9 mouse cellular contexts compared by ENCODE assay signal in the genomic region with DNA sequence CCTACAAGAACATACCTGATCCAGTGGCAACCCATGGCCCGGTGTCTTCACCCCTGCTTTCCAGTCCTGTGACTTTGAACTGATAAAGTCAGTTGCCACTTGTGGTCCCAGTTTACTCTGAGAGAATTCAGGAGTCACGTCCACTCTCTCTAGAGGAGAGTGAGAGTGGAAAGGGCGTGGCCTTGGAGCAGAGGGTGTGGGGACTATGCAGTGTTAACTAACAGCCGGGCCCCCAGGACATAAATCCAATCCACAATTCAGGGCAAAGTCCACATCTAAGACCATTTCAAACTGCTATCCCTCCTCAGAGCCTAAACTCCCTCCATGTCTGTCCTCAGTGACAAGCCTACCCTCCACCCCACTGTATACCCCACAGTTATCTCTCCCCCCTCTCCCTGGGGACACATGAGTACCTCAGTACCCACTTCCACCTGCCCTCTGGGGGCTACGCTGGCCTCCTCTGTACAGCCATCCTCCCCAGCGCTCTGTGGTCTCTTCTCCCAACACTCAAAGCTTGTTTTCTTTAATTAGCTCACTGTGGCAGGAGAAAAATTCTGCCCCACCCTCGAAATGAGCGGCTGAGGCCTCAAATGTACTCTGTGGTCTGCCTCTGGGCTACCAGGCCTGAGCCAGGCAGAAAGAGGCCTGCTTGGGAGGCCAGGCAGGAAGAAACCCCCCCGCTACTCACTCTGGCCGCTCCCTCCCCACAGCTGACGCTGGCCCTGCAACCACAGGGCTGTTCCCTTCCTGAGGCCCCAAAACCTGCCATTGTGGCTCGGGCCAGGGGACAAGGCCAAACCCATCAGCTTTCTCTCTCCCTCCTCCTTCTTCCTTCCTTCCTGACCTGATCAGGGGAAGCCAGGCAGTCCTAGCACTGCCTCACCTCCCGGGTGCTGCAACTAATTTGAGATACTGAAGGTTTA. TPM values are rescaled to one million over a fixed set of nuclear protein-coding genes. Genes with fewer than 3 reads are reported as not detected.
DNase-seq lines count a peak whose midpoint lies in the region; ATAC-seq and TF ChIP-seq lines count a peak whose summit lies in the region.
"Had no signal": no experiment of that assay in that cellular context is flagged by ENCODE, and none has a peak within 500 bp of the region (broad histone marks: within the 10 kb centered on the region; RNA-seq: fewer than 3 reads in every experiment).

No protein-coding gene starts in this region.

- H3K9ac ChIP-seq in lung, embryonic 15.5 days: no peak overlapping the region
- no peak overlapping the region for H3K9ac ChIP-seq in embryonic facial prominence, embryonic 15.5 days
- H3K9ac ChIP-seq in hindbrain, postnatal 0 days (replicated peaks; ENCODE audit: low read length): no peak overlapping the region
- H3K9ac ChIP-seq in midbrain, embryonic 16.5 days (ENCODE audit: low read depth, low read length): no peak overlapping the region
- H3K9ac ChIP-seq: neural tube, embryonic 12.5 days had no signal

- ATAC-seq in lung, embryonic 15.5 days (ENCODE audit: borderline replicate concordance, extremely low read depth, low FRiP score, low TSS enrichment): peak; percentile 31; the same call in 1 of the 2 replicates
- peak; percentile 85 for ATAC-seq in embryonic facial prominence, embryonic 15.5 days (ENCODE audit: insufficient number of reproducible peaks, low FRiP score, low TSS enrichment, low read depth)
- ATAC-seq in hindbrain, postnatal 0 days: 0 out of 2 replicates have a peak, but pooled peaks have one; percentile 40
- no peak for ATAC-seq in midbrain, embryonic 16.5 days

- H3K79me2 ChIP-seq in macrophage (ENCODE audit: inconsistent target): no peaks in the 10 kb centered on the region; the same call in 1 of the 2 replicates

- H3K27me3 ChIP-seq in lung, embryonic 15.5 days: no peaks in the 10 kb centered on the region
- H3K27me3 ChIP-seq in embryonic facial prominence, embryonic 15.5 days: no peaks in the 10 kb centered on the region
- H3K27me3 ChIP-seq in hindbrain, postnatal 0 days (ENCODE audit: insufficient read depth, low read length): no peaks in the 10 kb centered on the region
- H3K27me3 ChIP-seq in midbrain, embryonic 16.5 days (ENCODE audit: control insufficient read depth, insufficient read depth, low read depth, low read length): no peaks in the 10 kb centered on the region
- H3K27me3 ChIP-seq: neural tube, embryonic 12.5 days had no signal

- no peak overlapping the region for H3K4me2 ChIP-seq in lung, embryonic 15.5 days
- no peak overlapping the region for H3K4me2 ChIP-seq in embryonic facial prominence, embryonic 15.5 days (replicated peaks)
- no peak overlapping the region for H3K4me2 ChIP-seq in hindbrain, postnatal 0 days (ENCODE audit: low read depth, low read length)
- no peak overlapping the region for H3K4me2 ChIP-seq in midbrain, embryonic 16.5 days (ENCODE audit: low read length)
- H3K4me2 ChIP-seq: neural tube, embryonic 12.5 days had no signal

- no peaks in the 10 kb centered on the region for H3K36me3 ChIP-seq in lung, embryonic 15.5 days
- no peaks in the 10 kb centered on the region; the same call in 1 of the 2 replicates for H3K36me3 ChIP-seq in embryonic facial prominence, embryonic 15.5 days
- H3K36me3 ChIP-seq in hindbrain, postnatal 0 days (ENCODE audit: insufficient read depth, low read length): no peaks in the 10 kb centered on the region
- H3K36me3 ChIP-seq in macrophage (ENCODE audit: inconsistent target): no peaks in the 10 kb centered on the region
- no peaks in the 10 kb centered on the region for H3K36me3 ChIP-seq in midbrain, embryonic 16.5 days (ENCODE audit: control insufficient read depth, insufficient read depth, low read length)
- H3K36me3 ChIP-seq: neural tube, embryonic 12.5 days had no signal

- no peaks in the 10 kb centered on the region for H3K9me3 ChIP-seq in lung, embryonic 15.5 days
- H3K9me3 ChIP-seq in embryonic facial prominence, embryonic 15.5 days (replicated peaks): no peaks in the 10 kb centered on the region
- no peaks in the 10 kb centered on the region for H3K9me3 ChIP-seq in hindbrain, postnatal 0 days (ENCODE audit: low read length)
- H3K9me3 ChIP-seq in midbrain, embryonic 16.5 days (replicated peaks; ENCODE audit: control insufficient read depth, low read length, poor library complexity, severe bottlenecking): no peaks in the 10 kb centered on the region
- H3K9me3 ChIP-seq: neural tube, embryonic 12.5 days had no signal

- no peak overlapping the region for H3K4me3 ChIP-seq in lung, embryonic 15.5 days
- H3K4me3 ChIP-seq in lung, adult 2 months (replicated peaks; ENCODE audit: extremely low read depth, low read depth, low read length): no peak overlapping the region
- H3K4me3 ChIP-seq in embryonic facial prominence, embryonic 15.5 days (replicated peaks): no peak overlapping the region
- no peak overlapping the region for H3K4me3 ChIP-seq in hindbrain, postnatal 0 days (ENCODE audit: low read length)
- no peak overlapping the region for H3K4me3 ChIP-seq in macrophage (ENCODE audit: inconsistent target)
- no peak overlapping the region for H3K4me3 ChIP-seq in midbrain, embryonic 16.5 days (ENCODE audit: low read depth, low read length)
- H3K4me3 ChIP-seq: neural tube, embryonic 12.5 days had no signal

- no peak for DNase-seq in lung, adult 2 months
- no peak for DNase-seq in hindbrain, postnatal 0 days (ENCODE audit: low spot score)
- no peak for DNase-seq in cerebellum, postnatal 14 days
- DNase-seq in cerebellum, postnatal 4 days (ENCODE audit: low spot score in 2 of 2): no peak

- no peak for TF ChIP-seq POLR2A in lung, adult 2 months (IDR thresholded peaks at IDR 0.05; ENCODE audit: borderline replicate concordance, extremely low read depth, low read depth, low read length)

- peaks cover 54% of the 10 kb centered on the region for H3K4me1 ChIP-seq in lung, embryonic 15.5 days
- peaks cover 10% of the 10 kb centered on the region for H3K4me1 ChIP-seq in lung, adult 2 months (ENCODE audit: control insufficient read depth, insufficient read depth, low read length)
- H3K4me1 ChIP-seq in embryonic facial prominence, embryonic 15.5 days: peaks cover 49% of the 10 kb centered on the region
- H3K4me1 ChIP-seq in hindbrain, postnatal 0 days (ENCODE audit: insufficient read depth, low read length): no peaks in the 10 kb centered on the region
- no peaks in the 10 kb centered on the region for H3K4me1 ChIP-seq in midbrain, embryonic 16.5 days (ENCODE audit: control insufficient read depth, insufficient read depth, low read length)

- H3K27ac ChIP-seq in lung, embryonic 15.5 days: peak overlapping the region; percentile 65
- peak overlapping the region; percentile 65 for H3K27ac ChIP-seq in embryonic facial prominence, embryonic 15.5 days (replicated peaks)
- no peak overlapping the region for H3K27ac ChIP-seq in hindbrain, postnatal 0 days
- peak overlapping the region; percentile 41 for H3K27ac ChIP-seq in macrophage
- no peak overlapping the region for H3K27ac ChIP-seq in midbrain, embryonic 16.5 days (ENCODE audit: low read length)
- H3K27ac ChIP-seq: neural tube, embryonic 12.5 days had no signal

- WGBS in lung, embryonic 15.5 days: 34% methylated on average over 13 of the region's 13 CpGs
- WGBS in lung, adult 2 months: 44% methylated on average over 13 of the region's 13 CpGs
- WGBS in embryonic facial prominence, embryonic 15.5 days: 36% methylated on average over 13 of the region's 13 CpGs
- 68% methylated on average over 13 of the region's 13 CpGs for WGBS in hindbrain, postnatal 0 days
- WGBS in macrophage (ENCODE audit: missing documents): 37% methylated on average over 13 of the region's 13 CpGs
- WGBS in midbrain, embryonic 16.5 days: 73% methylated on average over 13 of the region's 13 CpGs

- TF ChIP-seq CTCF in lung, adult 2 months (IDR thresholded peaks at IDR 0.05; ENCODE audit: insufficient read depth, low read length): no peak
- no peak for TF ChIP-seq CTCF in hindbrain, postnatal 0 days (IDR thresholded peaks at IDR 0.05; ENCODE audit: low read depth)

RNA-seq across cellular contexts. Expression of gene Smad3, which starts 31.4 kb away (rescaled TPM):
- polyA plus RNA-seq in lung, embryonic 15.5 days (2015; fragmentation: Nextera tagmentation; extraction: Ambion mirVana): 20.2 and 20.7 TPM in 2 replicates
- polyA plus RNA-seq in lung, adult 2 months (2012; rRNA removed): 34.6 and 41.0 TPM in 2 replicates
- polyA plus RNA-seq in embryonic facial prominence, embryonic 15.5 days (2015; fragmentation: Nextera tagmentation; extraction: Ambion mirVana): 23.5 and 25.4 TPM in 2 replicates
- total RNA-seq in hindbrain, postnatal 0 days (2014; rRNA removed): 26.5 and 34.0 TPM in 2 replicates
- polyA plus RNA-seq in hindbrain, postnatal 0 days (2015; fragmentation: Nextera tagmentation; extraction: Ambion mirVana): 7.2 and 7.5 TPM in 2 replicates
- total RNA-seq in macrophage (2018; cell fraction: chromatin; rRNA removed): 10 to 100 TPM; 10.5 to 76.5 (median 36.5) TPM
- 10 to 100 TPM in 19 of 26 experiments, 1 to 10 TPM in 7; 6.8 to 18.9 (median 14.1) TPM for total RNA-seq in macrophage (2018; cell fraction: cytosol; rRNA removed)
- total RNA-seq in macrophage (2018; cell fraction: nucleus; rRNA removed): 10 to 100 TPM; 13.1 to 61.7 (median 28.8) TPM
- 9.9 to 14.5 TPM (median 12.2 TPM) in 3 replicates for polyA plus RNA-seq in macrophage (2018)
- polyA plus RNA-seq in midbrain, embryonic 16.5 days (2015; fragmentation: Nextera tagmentation; extraction: Ambion mirVana): 5.7 and 6.1 TPM in 2 replicates

Comparison
In these comparisons a context has a peak if more than half of its experiments do, and no peak if none do; other contexts are left out.
1. H3K27ac ChIP-seq: peak in lung, embryonic 15.5 days (single experiment), embryonic facial prominence, embryonic 15.5 days (single experiment) and macrophage (single experiment); none in hindbrain, postnatal 0 days (single experiment) and midbrain, embryonic 16.5 days (single experiment).